Mouse (Mus musculus): ENCODE results near the gene Rad9b.

DNA sequence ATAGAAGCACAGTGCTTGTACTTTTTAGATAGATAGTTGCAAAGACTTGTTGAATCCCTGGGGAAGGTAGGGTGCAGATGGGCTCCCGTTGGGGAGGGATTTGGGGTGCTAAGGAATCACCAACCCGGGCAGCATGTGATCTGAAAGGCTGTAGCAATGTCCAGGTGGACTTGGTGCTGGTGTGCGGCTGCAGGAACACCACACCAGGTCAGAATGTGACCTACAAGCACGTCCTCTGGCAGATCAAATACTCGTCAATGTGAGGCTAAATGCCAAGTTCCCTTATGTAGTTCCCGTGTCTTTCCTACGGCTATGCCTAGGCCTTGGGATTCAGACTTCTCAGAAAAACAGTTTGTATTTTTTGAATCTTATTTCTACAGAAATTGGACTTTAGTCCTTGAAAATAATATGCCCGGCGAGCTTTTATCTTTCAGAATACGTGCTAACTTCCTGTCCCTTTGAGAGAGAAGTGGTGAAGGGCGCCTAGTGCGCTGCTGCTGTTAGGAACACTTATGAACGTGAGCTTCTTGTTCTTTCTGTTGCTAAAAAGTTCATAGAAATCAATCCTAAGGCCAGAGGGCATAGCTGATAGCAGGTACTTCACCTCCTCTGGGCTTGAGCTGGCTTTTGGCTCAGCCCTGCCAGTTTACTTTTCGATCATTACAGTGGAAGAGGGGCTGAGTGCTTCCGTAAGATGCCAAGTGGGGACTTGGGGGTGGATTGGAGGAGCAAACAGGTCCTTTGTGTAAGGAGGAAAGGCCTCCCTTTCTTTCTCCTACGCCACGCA, 62.3 kb downstream of the Rad9b start:
- TF ChIP-seq GATA1 (IDR thresholded peaks at IDR 0.05; ENCODE audit: borderline replicate concordance, low read length) (no peak), FLI1 (IDR thresholded peaks at IDR 0.05; ENCODE audit: low read length) (no peak)

All from megakaryocyte, embryonic 14.5 days (primary cell).